Mouse (Mus musculus): ENCODE results near the gene Gja3. TPM values are rescaled to one million over a fixed set of nuclear protein-coding genes. Genes with fewer than 3 reads are reported as not detected.
"Not testable (repeated sequence)": the region's sequence is repeated elsewhere in the genome, so short reads cannot be mapped to it uniquely, and the experiment has no call there.

The Gja3 gene
- polyA plus RNA-seq, 1 experiment: not detected

GRCm38 (mm10) chr14:57041439-57041838, 16.5 kb downstream of the Gja3 start:
- H3K4me1 ChIP-seq (ENCODE audit: control insufficient read depth, insufficient read depth, low read length): no peaks in the 10 kb centered on the region
- H3K4me3 ChIP-seq (ENCODE audit: insufficient read depth, low read length): no peak overlapping the region
- H3K27ac ChIP-seq (ENCODE audit: insufficient read depth, low read depth, low read length): no peak overlapping the region
- no peak for TF ChIP-seq POLR2A (IDR thresholded peaks at IDR 0.05; ENCODE audit: borderline replicate concordance, low read depth, low read length)
- no peak for TF ChIP-seq CTCF (IDR thresholded peaks at IDR 0.05; ENCODE audit: low read depth, low read length)

- Histone ChIP-seq H3K4me1 (ENCODE audit: control insufficient read depth, insufficient read depth, low read length) (no peaks in the 10 kb centered on the region), H3K27ac (ENCODE audit: insufficient read depth, low read depth, low read length) (no peak overlapping the region), H3K4me3 (ENCODE audit: insufficient read depth, low read length) (no peak overlapping the region)
- TF ChIP-seq POLR2A (IDR thresholded peaks at IDR 0.05; ENCODE audit: borderline replicate concordance, low read depth, low read length) (no peak), CTCF (IDR thresholded peaks at IDR 0.05; ENCODE audit: low read depth, low read length) (no peak)
Measured at GRCm38 (mm10) chr14:57034926-57035498, 22.9 kb downstream of the Gja3 start.

GRCm38 (mm10) chr14:57034135-57034534, 23.8 kb downstream of the Gja3 start:
- TF ChIP-seq CTCF (IDR thresholded peaks at IDR 0.05; ENCODE audit: low read depth, low read length): no peak
- H3K27ac ChIP-seq (ENCODE audit: insufficient read depth, low read depth, low read length): no peak overlapping the region

GRCm38 (mm10) chr14:57032850-57033249, 25.1 kb downstream of the Gja3 start:
- no peak overlapping the region for H3K27ac ChIP-seq (ENCODE audit: insufficient read depth, low read depth, low read length)
- no peak overlapping the region for H3K4me3 ChIP-seq (ENCODE audit: insufficient read depth, low read length)
- H3K4me1 ChIP-seq (ENCODE audit: control insufficient read depth, insufficient read depth, low read length): no peaks in the 10 kb centered on the region
- no peak for TF ChIP-seq POLR2A (IDR thresholded peaks at IDR 0.05; ENCODE audit: borderline replicate concordance, low read depth, low read length)
- no peak for TF ChIP-seq CTCF (IDR thresholded peaks at IDR 0.05; ENCODE audit: low read depth, low read length)

More at GRCm38 (mm10) chr14:57034135-57034534, 23.8 kb downstream of the Gja3 start:
- H3K4me3 ChIP-seq (ENCODE audit: insufficient read depth, low read length): no peak overlapping the region
- H3K4me1 ChIP-seq (ENCODE audit: control insufficient read depth, insufficient read depth, low read length): no peaks in the 10 kb centered on the region

- TF ChIP-seq POLR2A (IDR thresholded peaks at IDR 0.05; ENCODE audit: borderline replicate concordance, low read depth, low read length): no peak
- TF ChIP-seq CTCF (IDR thresholded peaks at IDR 0.05; ENCODE audit: low read depth, low read length): no peak
- H3K4me3 ChIP-seq (ENCODE audit: insufficient read depth, low read length): no peak overlapping the region
- H3K27ac ChIP-seq (ENCODE audit: insufficient read depth, low read depth, low read length): no peak overlapping the region
- H3K4me1 ChIP-seq (ENCODE audit: control insufficient read depth, insufficient read depth, low read length): no peaks in the 10 kb centered on the region
Measured at GRCm38 (mm10) chr14:57018436-57018835, 39.5 kb downstream of the Gja3 start.

DNA sequence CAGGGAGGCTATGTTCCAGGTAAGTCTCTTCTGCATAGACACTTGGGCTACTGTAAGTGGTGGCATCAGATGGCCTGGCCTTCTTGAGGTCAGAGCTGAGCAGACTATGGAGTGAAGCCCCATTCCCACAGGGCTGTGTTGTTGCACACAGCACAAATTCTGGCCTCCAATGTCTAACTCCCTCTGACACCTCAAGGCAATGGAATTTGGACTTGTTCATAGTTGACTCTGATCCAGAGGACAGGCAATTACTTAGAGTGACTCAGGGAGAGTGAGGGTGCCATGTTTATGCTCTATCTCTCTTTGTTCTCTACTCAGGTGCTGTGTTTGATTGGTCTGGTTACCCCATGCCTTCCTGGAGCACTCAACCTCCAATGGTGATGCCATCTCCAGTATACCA, 41.1 kb downstream of the Gja3 start:
- H3K4me3 ChIP-seq (ENCODE audit: insufficient read depth, low read length); H3K27ac ChIP-seq (ENCODE audit: insufficient read depth, low read depth, low read length): not testable (repeated sequence)

GRCm38 (mm10) chr14:56988621-56989020, 69.3 kb downstream of the Gja3 start:
- Histone ChIP-seq H3K4me3 (ENCODE audit: insufficient read depth, low read length) (no peak overlapping the region), H3K4me1 (ENCODE audit: control insufficient read depth, insufficient read depth, low read length) (no peaks in the 10 kb centered on the region), H3K27ac (ENCODE audit: insufficient read depth, low read depth, low read length) (no peak overlapping the region)
- TF ChIP-seq POLR2A (IDR thresholded peaks at IDR 0.05; ENCODE audit: borderline replicate concordance, low read depth, low read length) (no peak), CTCF (IDR thresholded peaks at IDR 0.05; ENCODE audit: low read depth, low read length) (no peak)

More for the DNA sequence above, 41.1 kb downstream of the Gja3 start:
- not testable (repeated sequence) for H3K4me1 ChIP-seq (ENCODE audit: control insufficient read depth, insufficient read depth, low read length)

Other genes starting within 250 kb of the Gja3 start
- 36.6 and 38.7 TPM in 2 replicates for gene Zmym5, start 246.4 kb downstream of the Gja3 start, polyA plus RNA-seq (2012; ENCODE audit: insufficient read depth, insufficient read length, missing spikeins)
- 39.2 and 48.7 TPM in 2 replicates for gene Zmym2, start 171.4 kb downstream of the Gja3 start, polyA plus RNA-seq (2012; ENCODE audit: insufficient read depth, insufficient read length, missing spikeins)
- gene Gjb2, start 46.6 kb upstream of the Gja3 start, polyA plus RNA-seq (2012; ENCODE audit: insufficient read depth, insufficient read length, missing spikeins): not detected in 2 replicates
- not detected in 2 replicates for gene Gm4491, start 57.8 kb upstream of the Gja3 start, polyA plus RNA-seq (2012; ENCODE audit: insufficient read depth, insufficient read length, missing spikeins)
- gene Gjb6, start 75.5 kb upstream of the Gja3 start, polyA plus RNA-seq (2012; ENCODE audit: insufficient read depth, insufficient read length, missing spikeins): not detected in 2 replicates